Mouse (Mus musculus): ENCODE data around the gene Npcd. TPM values are rescaled to one million over a fixed set of nuclear protein-coding genes. Genes with fewer than 3 reads are reported as not detected.

Npcd gene
- polyA plus RNA-seq, 2 experiments: 0.99 to 1.7 TPM

- peak; percentile 39 for ATAC-seq (ENCODE audit: low FRiP score, low read depth)
- H3K9ac ChIP-seq (ENCODE audit: low read depth, low read length, severe bottlenecking): peak overlapping the region; percentile 88
- no peaks in the 10 kb centered on the region for H3K27me3 ChIP-seq (ENCODE audit: control insufficient read depth, insufficient read depth, low read length)
- TF ChIP-seq POLR2A (IDR thresholded peaks at IDR 0.05; ENCODE audit: borderline replicate concordance, extremely low read depth, insufficient read depth, insufficient read length): no peak
- H3K27ac ChIP-seq (replicated peaks; ENCODE audit: low read depth, low read length): no peak overlapping the region
- peaks cover 12% of the 10 kb centered on the region for H3K4me1 ChIP-seq (ENCODE audit: control insufficient read depth, insufficient read depth, low read length)
- DNase-seq (ENCODE audit: low spot score): no peak
- peak overlapping the region; percentile 97 for H3K4me3 ChIP-seq (replicated peaks; ENCODE audit: low read length)
- H3K36me3 ChIP-seq (ENCODE audit: control insufficient read depth, insufficient read depth, low read length): peaks cover 13% of the 10 kb centered on the region
- WGBS: under 1% methylated on average over 23 of the region's 23 CpGs
- peak overlapping the region; percentile 61 for H3K4me2 ChIP-seq (replicated peaks; ENCODE audit: low read depth, low read length, severe bottlenecking)
- no peaks in the 10 kb centered on the region for H3K9me3 ChIP-seq (ENCODE audit: control insufficient read depth, low read length)
Measured at GRCm38 (mm10) chr15:79742706-79743023, 91.4 kb downstream of the Npcd start.

GRCm38 (mm10) chr15:79741921-79742705, 91.9 kb downstream of the Npcd start, which contains the start of gene Sun2:
Sun2 (minus strand) TSS chr15:79742536.
- H3K4me1 ChIP-seq (ENCODE audit: control insufficient read depth, insufficient read depth, low read length): peaks cover 12% of the 10 kb centered on the region
- peak within 1 kb of the TSS; percentile 88 for H3K9ac ChIP-seq (ENCODE audit: low read depth, low read length, severe bottlenecking)
- H3K27me3 ChIP-seq (ENCODE audit: control insufficient read depth, insufficient read depth, low read length): no peaks in the 10 kb centered on the region
- H3K4me3 ChIP-seq (replicated peaks; ENCODE audit: low read length): peak within 1 kb of the TSS; percentile 97
- DNase-seq (ENCODE audit: low spot score): peak; percentile 91
- H3K9me3 ChIP-seq (ENCODE audit: control insufficient read depth, low read length): no peaks in the 10 kb centered on the region
- H3K27ac ChIP-seq (replicated peaks; ENCODE audit: low read depth, low read length): 0 out of 2 replicates have a peak within 1 kb of the TSS, but pooled peaks have one; percentile 38
- no peak for TF ChIP-seq POLR2A (IDR thresholded peaks at IDR 0.05; ENCODE audit: borderline replicate concordance, extremely low read depth, insufficient read depth, insufficient read length)
- H3K4me2 ChIP-seq (replicated peaks; ENCODE audit: low read depth, low read length, severe bottlenecking): peak within 1 kb of the TSS; percentile 61
- peak; percentile 94 for ATAC-seq (ENCODE audit: low FRiP score, low read depth)
- WGBS: under 1% methylated on average over 62 of the region's 93 CpGs
- H3K36me3 ChIP-seq (ENCODE audit: control insufficient read depth, insufficient read depth, low read length): peaks cover 19% of the 10 kb centered on the region

- H3K4me3 ChIP-seq (replicated peaks; ENCODE audit: low read length): peak overlapping the region; percentile 97
- DNase-seq (ENCODE audit: low spot score) (no peak), ATAC-seq (ENCODE audit: low FRiP score, low read depth) (no peak)
- H3K36me3 ChIP-seq (ENCODE audit: control insufficient read depth, insufficient read depth, low read length): peaks cover 26% of the 10 kb centered on the region
- H3K27ac ChIP-seq (replicated peaks; ENCODE audit: low read depth, low read length): no peak overlapping the region
- no peak for TF ChIP-seq POLR2A (IDR thresholded peaks at IDR 0.05; ENCODE audit: borderline replicate concordance, extremely low read depth, insufficient read depth, insufficient read length)
- WGBS: 25% methylated on average over 14 of the region's 14 CpGs
- no peaks in the 10 kb centered on the region for H3K27me3 ChIP-seq (ENCODE audit: control insufficient read depth, insufficient read depth, low read length)
- peak overlapping the region; percentile 61 for H3K4me2 ChIP-seq (replicated peaks; ENCODE audit: low read depth, low read length, severe bottlenecking)
- peaks cover 12% of the 10 kb centered on the region for H3K4me1 ChIP-seq (ENCODE audit: control insufficient read depth, insufficient read depth, low read length)
- H3K9ac ChIP-seq (ENCODE audit: low read depth, low read length, severe bottlenecking): peak overlapping the region; percentile 88
- no peaks in the 10 kb centered on the region for H3K9me3 ChIP-seq (ENCODE audit: control insufficient read depth, low read length)
Measured at GRCm38 (mm10) chr15:79741173-79741858, 92.7 kb downstream of the Npcd start.

- no peak for DNase-seq (ENCODE audit: low spot score)
- 0 out of 2 replicates have a peak overlapping the region, but pooled peaks have one; percentile 97 for H3K4me3 ChIP-seq (replicated peaks; ENCODE audit: low read length)
- no peak for TF ChIP-seq POLR2A (IDR thresholded peaks at IDR 0.05; ENCODE audit: borderline replicate concordance, extremely low read depth, insufficient read depth, insufficient read length)
- peak overlapping the region; percentile 61 for H3K4me2 ChIP-seq (replicated peaks; ENCODE audit: low read depth, low read length, severe bottlenecking)
- WGBS: 81% methylated on average over 3 of the region's 3 CpGs
- peaks cover 31% of the 10 kb centered on the region for H3K36me3 ChIP-seq (ENCODE audit: control insufficient read depth, insufficient read depth, low read length)
- no peak overlapping the region for H3K27ac ChIP-seq (replicated peaks; ENCODE audit: low read depth, low read length)
- ATAC-seq (ENCODE audit: low FRiP score, low read depth): no peak
- no peak overlapping the region; the same call in 1 of the 2 replicates for H3K9ac ChIP-seq (ENCODE audit: low read depth, low read length, severe bottlenecking)
- no peaks in the 10 kb centered on the region for H3K9me3 ChIP-seq (ENCODE audit: control insufficient read depth, low read length)
- H3K27me3 ChIP-seq (ENCODE audit: control insufficient read depth, insufficient read depth, low read length): no peaks in the 10 kb centered on the region
- peaks cover 12% of the 10 kb centered on the region for H3K4me1 ChIP-seq (ENCODE audit: control insufficient read depth, insufficient read depth, low read length)
Measured at GRCm38 (mm10) chr15:79740739-79741138, 93.3 kb downstream of the Npcd start.

Other genes with a start within 250 kb of the Npcd start
- 13.1 and 13.6 TPM in 2 replicates for gene Dmc1, start 229.1 kb downstream of the Npcd start, polyA plus RNA-seq (2012; rRNA removed)
- gene Dmc1, start 229.1 kb downstream of the Npcd start, polyA plus RNA-seq (2014; fragmentation: Nextera tagmentation; extraction: Ambion mirVana): 2.6 TPM in 2 replicates
- gene Fam227a, start 175.3 kb downstream of the Npcd start, polyA plus RNA-seq (2012; rRNA removed): 7.5 and 7.9 TPM in 2 replicates
- gene Fam227a, start 175.3 kb downstream of the Npcd start, polyA plus RNA-seq (2014; fragmentation: Nextera tagmentation; extraction: Ambion mirVana): 1.3 and 2.0 TPM in 2 replicates
- 17.9 and 21.6 TPM in 2 replicates for gene Cby1, start 175.0 kb downstream of the Npcd start, polyA plus RNA-seq (2012; rRNA removed)
- gene Cby1, start 175.0 kb downstream of the Npcd start, polyA plus RNA-seq (2014; fragmentation: Nextera tagmentation; extraction: Ambion mirVana): 44.9 and 49.6 TPM in 2 replicates
- gene Tomm22, start 163.4 kb downstream of the Npcd start, polyA plus RNA-seq (2012; rRNA removed): 112 and 117 TPM in 2 replicates
- 207 and 217 TPM in 2 replicates for gene Tomm22, start 163.4 kb downstream of the Npcd start, polyA plus RNA-seq (2014; fragmentation: Nextera tagmentation; extraction: Ambion mirVana)
- 38.7 and 44.6 TPM in 2 replicates for gene Josd1, start 146.3 kb downstream of the Npcd start, polyA plus RNA-seq (2012; rRNA removed)
- gene Josd1, start 146.3 kb downstream of the Npcd start, polyA plus RNA-seq (2014; fragmentation: Nextera tagmentation; extraction: Ambion mirVana): 21.1 and 23.3 TPM in 2 replicates
- 39.6 and 43.9 TPM in 2 replicates for gene Gtpbp1, start 143.4 kb downstream of the Npcd start, polyA plus RNA-seq (2012; rRNA removed)
- 32.6 and 36.8 TPM in 2 replicates for gene Gtpbp1, start 143.4 kb downstream of the Npcd start, polyA plus RNA-seq (2014; fragmentation: Nextera tagmentation; extraction: Ambion mirVana)
- gene Sun2, start 91.7 kb downstream of the Npcd start, polyA plus RNA-seq (2012; rRNA removed): 37.9 and 46.8 TPM in 2 replicates
- gene Sun2, start 91.7 kb downstream of the Npcd start, polyA plus RNA-seq (2014; fragmentation: Nextera tagmentation; extraction: Ambion mirVana): 6.9 and 8.0 TPM in 2 replicates
- gene Dnal4, start 56.4 kb downstream of the Npcd start, polyA plus RNA-seq (2012; rRNA removed): 70.2 and 88.9 TPM in 2 replicates
- gene Dnal4, start 56.4 kb downstream of the Npcd start, polyA plus RNA-seq (2014; fragmentation: Nextera tagmentation; extraction: Ambion mirVana): 60.9 and 68.2 TPM in 2 replicates
- 9.3 and 11.3 TPM in 2 replicates for gene Nptxr, start 29.5 kb downstream of the Npcd start, polyA plus RNA-seq (2012; rRNA removed)
- 2.6 and 4.7 TPM in 2 replicates for gene Nptxr, start 29.5 kb downstream of the Npcd start, polyA plus RNA-seq (2014; fragmentation: Nextera tagmentation; extraction: Ambion mirVana)
- gene Cbx6, start 451 bp upstream of the Npcd start, polyA plus RNA-seq (2012; rRNA removed): 83.4 and 95.0 TPM in 2 replicates
- 49.1 and 49.9 TPM in 2 replicates for gene Cbx6, start 451 bp upstream of the Npcd start, polyA plus RNA-seq (2014; fragmentation: Nextera tagmentation; extraction: Ambion mirVana)
- 16.0 and 18.0 TPM in 2 replicates for gene Apobec3, start 57.4 kb upstream of the Npcd start, polyA plus RNA-seq (2012; rRNA removed)
- 12.0 and 13.2 TPM in 2 replicates for gene Apobec3, start 57.4 kb upstream of the Npcd start, polyA plus RNA-seq (2014; fragmentation: Nextera tagmentation; extraction: Ambion mirVana)
- 8.5 and 9.3 TPM in 2 replicates for gene Cbx7, start 136.9 kb upstream of the Npcd start, polyA plus RNA-seq (2012; rRNA removed)
- 2.1 and 2.9 TPM in 2 replicates for gene Cbx7, start 136.9 kb upstream of the Npcd start, polyA plus RNA-seq (2014; fragmentation: Nextera tagmentation; extraction: Ambion mirVana)
- 15.4 and 19.9 TPM in 2 replicates for gene Pdgfb, start 180.7 kb upstream of the Npcd start, polyA plus RNA-seq (2012; rRNA removed)
- gene Pdgfb, start 180.7 kb upstream of the Npcd start, polyA plus RNA-seq (2014; fragmentation: Nextera tagmentation; extraction: Ambion mirVana): 4.2 and 5.0 TPM in 2 replicates